Mouse (Mus musculus) heart, adult 2 months (tissue): Measurements from ENCODE around the gene Med21.

Experiments used
- CTCF ChIP-seq: fragments of 200-600 bp; IDR thresholded peaks from 2 replicates; pipeline ENCODE4 v1.8.1; 2022; ENCODE audit warnings: antibody characterized with exemption, mild to moderate bottlenecking, moderate library complexity
- EP300 ChIP-seq: fragments of 200-500 bp; IDR thresholded peaks from 2 replicates; pipeline ENCODE4 v1.6.1; 2011; ENCODE audit warnings: low read depth, low read length, control low read depth; ENCODE audit not compliant: insufficient read depth

DNA sequence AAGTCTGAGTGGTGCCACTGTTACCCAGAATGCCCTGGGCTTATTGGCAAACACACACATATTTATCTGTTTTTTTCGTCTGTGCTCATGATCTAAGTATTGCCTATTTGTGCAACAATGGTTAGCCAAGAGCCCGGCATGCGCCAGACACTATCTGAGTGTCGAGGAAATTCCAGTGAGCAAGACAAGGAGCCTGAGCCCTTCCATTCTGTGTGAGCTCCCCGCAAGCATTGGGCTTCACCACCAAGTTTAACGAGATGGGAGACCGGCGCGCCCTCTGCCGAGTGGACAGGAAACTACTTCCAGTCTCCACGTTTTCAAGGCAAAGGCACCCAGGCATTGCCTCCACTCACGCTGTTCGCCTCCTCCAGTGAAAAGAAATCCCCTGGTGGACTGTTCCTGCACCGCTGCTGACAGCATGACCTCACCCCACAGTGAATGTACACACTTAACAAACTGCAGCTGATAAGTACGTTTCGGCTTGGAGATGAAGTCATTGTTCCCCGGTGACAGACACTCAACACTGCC is 43.5 kb downstream of the Med21 start:
- TF ChIP-seq CTCF (peak; percentile 93), EP300 (0 out of 2 replicates have a peak, but pooled peaks have one; percentile 54)
